Mouse (Mus musculus) cerebellum, adult 2 months (tissue): ENCODE results near the gene Cd300lg.
A peak's percentile ranks its signal among the peaks of the same experiment; 100 is the strongest.

ENCODE experiments used
- CTCF ChIP-seq: fragments of 200-500 bp; IDR thresholded peaks from 2 replicates; pipeline ENCODE4 v1.5.1; 2011; ENCODE audit warnings: low read depth, mild to moderate bottlenecking, control low read depth, low read length, moderate library complexity, borderline replicate concordance; ENCODE audit not compliant: insufficient read depth
- POLR2A ChIP-seq: fragments of 200-500 bp; IDR thresholded peaks from 2 replicates; pipeline ENCODE4 v1.6.1; 2011; ENCODE audit warnings: low read length, control low read depth, borderline replicate concordance; ENCODE audit not compliant: insufficient read depth

DNA sequence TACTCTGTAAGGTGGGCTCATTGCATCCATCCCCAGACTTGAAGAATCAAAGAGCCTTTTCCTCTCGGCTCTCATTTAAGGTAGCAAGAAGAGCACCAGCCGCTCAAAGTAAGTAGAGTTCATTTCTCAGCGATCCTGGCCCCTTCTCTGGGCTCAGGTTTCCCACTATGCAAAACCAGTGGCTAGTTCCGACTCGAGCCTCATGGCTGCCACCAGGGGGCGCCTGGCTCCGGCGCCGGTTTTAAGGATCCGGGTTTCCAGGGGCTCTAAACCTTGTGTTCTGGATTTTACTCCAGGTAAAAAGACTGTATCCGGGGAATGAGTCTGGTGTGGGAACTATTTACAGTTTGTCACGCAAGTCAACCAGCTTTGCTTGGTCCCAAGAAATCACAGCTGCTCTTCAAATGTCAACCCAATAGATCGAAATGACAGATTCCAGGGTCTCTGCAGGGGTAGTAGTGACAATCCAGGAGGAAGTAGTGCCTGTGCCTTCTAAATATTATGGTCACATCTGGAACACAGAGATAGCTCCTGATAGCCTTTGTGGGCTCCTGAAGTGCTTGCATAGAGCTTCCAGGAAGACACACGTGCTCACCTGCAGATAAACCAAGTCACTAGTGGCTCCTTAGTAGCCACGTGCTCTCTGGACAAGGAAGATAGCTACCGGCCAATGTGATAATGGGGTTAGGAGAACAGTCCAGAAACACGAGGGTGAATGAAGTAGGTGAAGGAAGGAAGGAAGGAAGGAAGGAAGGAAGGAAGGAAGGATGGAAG lies 61.4 kb downstream of the Cd300lg start:
- TF ChIP-seq CTCF = peak; percentile 63
- TF ChIP-seq POLR2A = no peak
